Mouse (Mus musculus): Measurements from ENCODE around the gene Cst3. TPM values are rescaled to one million over a fixed set of nuclear protein-coding genes. Genes with fewer than 3 reads are reported as not detected.

Gene Cst3
- 304 and 327 TPM in 2 replicates for total RNA-seq (2012; rRNA removed)

GRCm38 (mm10) chr2:148875335-148875811, at the start of gene Cst3:
Gene Cst3 (minus strand): TSS chr2:148875692.
- peak within 1 kb of the TSS; percentile 76 for H3K9ac ChIP-seq (ENCODE audit: insufficient read depth, low read depth, low read length, poor library complexity, severe bottlenecking)
- H3K36me3 ChIP-seq (ENCODE audit: control insufficient read depth, insufficient read depth, low read length, poor library complexity, severe bottlenecking): peaks cover 10% of the 10 kb centered on the region
- in situ Hi-C loops (cut with MboI; ENCODE audit: low sequenced_read_pairs in 2 of 2, unreplicated experiment in 2 of 2): no loop called here
- peak within 1 kb of the TSS; percentile 88 for H3K27ac ChIP-seq (ENCODE audit: insufficient read depth, low read depth, low read length, poor library complexity, severe bottlenecking)
- DNase-seq (ENCODE audit: low read depth, low spot score): peak; percentile 89
- no peaks in the 10 kb centered on the region for H3K9me3 ChIP-seq (ENCODE audit: control insufficient read depth, insufficient read depth, low read depth, low read length)
- TF ChIP-seq ZC3H11A (IDR thresholded peaks at IDR 0.05; ENCODE audit: borderline replicate concordance, low read depth, low read length): no peak
- TF ChIP-seq CHD2 (IDR thresholded peaks at IDR 0.05; ENCODE audit: low read depth, low read length): no peak
- TF ChIP-seq HCFC1 (IDR thresholded peaks at IDR 0.05; ENCODE audit: borderline replicate concordance, insufficient read depth, low read length): no peak
- H3K4me1 ChIP-seq (ENCODE audit: control insufficient read depth in 2 of 2, insufficient read depth in 2 of 2, low read length in 2 of 2, poor library complexity in 1 of 2): peaks cover 6 to 19% of the 10 kb centered on the region in 2 experiments; a peak in 3 of 4 replicates
- H3K4me3 ChIP-seq (ENCODE audit: insufficient read depth in 1 of 2, low read depth in 1 of 2, low read length in 2 of 2, poor library complexity in 1 of 2, severe bottlenecking in 1 of 2): peak within 1 kb of the TSS; percentile 72 to 91

GRCm38 (mm10) chr2:148902286-148902685, 26.8 kb upstream of the Cst3 start:
- Histone ChIP-seq H3K27ac (ENCODE audit: insufficient read depth, low read depth, low read length, poor library complexity, severe bottlenecking) (no peak overlapping the region), H3K9ac (ENCODE audit: insufficient read depth, low read depth, low read length, poor library complexity, severe bottlenecking) (no peak overlapping the region), H3K36me3 (ENCODE audit: control insufficient read depth, insufficient read depth, low read length, poor library complexity, severe bottlenecking) (no peaks in the 10 kb centered on the region), H3K9me3 (ENCODE audit: control insufficient read depth, insufficient read depth, low read depth, low read length) (no peaks in the 10 kb centered on the region), H3K4me1 (ENCODE audit: control insufficient read depth in 2 of 2, insufficient read depth in 2 of 2, low read length in 2 of 2, poor library complexity in 1 of 2) (no peaks in the 10 kb centered on the region), H3K4me3 (ENCODE audit: insufficient read depth in 1 of 2, low read depth in 1 of 2, low read length in 2 of 2, poor library complexity in 1 of 2, severe bottlenecking in 1 of 2) (no peak overlapping the region)
- in situ Hi-C loops (cut with MboI; ENCODE audit: low sequenced_read_pairs in 2 of 2, unreplicated experiment in 2 of 2): loop anchor here in 1 of 2 experiments (5.0 kb wide), 2 partner anchors 50 to 150 kb away; partner anchors contain the start of gene Cstl1
- peak; percentile 43 for DNase-seq (ENCODE audit: low read depth, low spot score)
- TF ChIP-seq MAFK (IDR thresholded peaks at IDR 0.05; ENCODE audit: insufficient read depth, low read depth, low read length): no peak
- peak; percentile 45; the same call in 1 of the 2 replicates for TF ChIP-seq ZC3H11A (IDR thresholded peaks at IDR 0.05; ENCODE audit: borderline replicate concordance, low read depth, low read length)

GRCm38 (mm10) chr2:148900305-148900704, 24.8 kb upstream of the Cst3 start:
- Histone ChIP-seq H3K4me3 (ENCODE audit: insufficient read depth in 1 of 2, low read depth in 1 of 2, low read length in 2 of 2, poor library complexity in 1 of 2, severe bottlenecking in 1 of 2) (no peak overlapping the region), H3K4me1 (ENCODE audit: control insufficient read depth in 2 of 2, insufficient read depth in 2 of 2, low read length in 2 of 2, poor library complexity in 1 of 2) (no peaks in the 10 kb centered on the region), H3K27ac (ENCODE audit: insufficient read depth, low read depth, low read length, poor library complexity, severe bottlenecking) (no peak overlapping the region), H3K36me3 (ENCODE audit: control insufficient read depth, insufficient read depth, low read length, poor library complexity, severe bottlenecking) (no peaks in the 10 kb centered on the region), H3K9ac (ENCODE audit: insufficient read depth, low read depth, low read length, poor library complexity, severe bottlenecking) (no peak overlapping the region), H3K9me3 (ENCODE audit: control insufficient read depth, insufficient read depth, low read depth, low read length) (no peaks in the 10 kb centered on the region)
- in situ Hi-C loops (cut with MboI; ENCODE audit: low sequenced_read_pairs in 2 of 2, unreplicated experiment in 2 of 2): loop anchor here in 1 of 2 experiments (5.0 kb wide), 2 partner anchors 48 to 148 kb away; partner anchors contain the start of gene Cstl1
- TF ChIP-seq ZC3H11A (IDR thresholded peaks at IDR 0.05; ENCODE audit: borderline replicate concordance, low read depth, low read length): no peak
- no peak for TF ChIP-seq HCFC1 (IDR thresholded peaks at IDR 0.05; ENCODE audit: borderline replicate concordance, insufficient read depth, low read length)
- no peak for TF ChIP-seq CHD2 (IDR thresholded peaks at IDR 0.05; ENCODE audit: low read depth, low read length)
- DNase-seq (ENCODE audit: low read depth, low spot score): no peak

GRCm38 (mm10) chr2:148896219-148896618, 20.7 kb upstream of the Cst3 start:
- Histone ChIP-seq H3K4me1 (ENCODE audit: control insufficient read depth in 2 of 2, insufficient read depth in 2 of 2, low read length in 2 of 2, poor library complexity in 1 of 2) (no peaks in the 10 kb centered on the region), H3K36me3 (ENCODE audit: control insufficient read depth, insufficient read depth, low read length, poor library complexity, severe bottlenecking) (no peaks in the 10 kb centered on the region), H3K4me3 (ENCODE audit: insufficient read depth in 1 of 2, low read depth in 1 of 2, low read length in 2 of 2, poor library complexity in 1 of 2, severe bottlenecking in 1 of 2) (no peak overlapping the region), H3K9ac (ENCODE audit: insufficient read depth, low read depth, low read length, poor library complexity, severe bottlenecking) (no peak overlapping the region), H3K27ac (ENCODE audit: insufficient read depth, low read depth, low read length, poor library complexity, severe bottlenecking) (no peak overlapping the region), H3K9me3 (ENCODE audit: control insufficient read depth, insufficient read depth, low read depth, low read length) (no peaks in the 10 kb centered on the region)
- DNase-seq (ENCODE audit: low read depth, low spot score): no peak
- TF ChIP-seq ZC3H11A (IDR thresholded peaks at IDR 0.05; ENCODE audit: borderline replicate concordance, low read depth, low read length) (no peak), CHD2 (IDR thresholded peaks at IDR 0.05; ENCODE audit: low read depth, low read length) (no peak), MAFK (IDR thresholded peaks at IDR 0.05; ENCODE audit: insufficient read depth, low read depth, low read length) (no peak), ZNF384 (IDR thresholded peaks at IDR 0.05; ENCODE audit: low read depth, low read length) (no peak), HCFC1 (IDR thresholded peaks at IDR 0.05; ENCODE audit: borderline replicate concordance, insufficient read depth, low read length) (no peak)
- in situ Hi-C loops (cut with MboI; ENCODE audit: low sequenced_read_pairs in 2 of 2, unreplicated experiment in 2 of 2): no loop called here

GRCm38 (mm10) chr2:148893107-148893506, 17.6 kb upstream of the Cst3 start:
- H3K36me3 ChIP-seq (ENCODE audit: control insufficient read depth, insufficient read depth, low read length, poor library complexity, severe bottlenecking): no peaks in the 10 kb centered on the region
- in situ Hi-C loops (cut with MboI; ENCODE audit: low sequenced_read_pairs in 2 of 2, unreplicated experiment in 2 of 2): no loop called here
- H3K9ac ChIP-seq (ENCODE audit: insufficient read depth, low read depth, low read length, poor library complexity, severe bottlenecking): no peak overlapping the region
- TF ChIP-seq HCFC1 (IDR thresholded peaks at IDR 0.05; ENCODE audit: borderline replicate concordance, insufficient read depth, low read length) (no peak), ZC3H11A (IDR thresholded peaks at IDR 0.05; ENCODE audit: borderline replicate concordance, low read depth, low read length) (no peak), ZNF384 (IDR thresholded peaks at IDR 0.05; ENCODE audit: low read depth, low read length) (no peak)
- no peak overlapping the region for H3K4me3 ChIP-seq (ENCODE audit: insufficient read depth in 1 of 2, low read depth in 1 of 2, low read length in 2 of 2, poor library complexity in 1 of 2, severe bottlenecking in 1 of 2)
- no peaks in the 10 kb centered on the region for H3K9me3 ChIP-seq (ENCODE audit: control insufficient read depth, insufficient read depth, low read depth, low read length)
- no peaks in the 10 kb centered on the region for H3K4me1 ChIP-seq (ENCODE audit: control insufficient read depth in 2 of 2, insufficient read depth in 2 of 2, low read length in 2 of 2, poor library complexity in 1 of 2)
- no peak overlapping the region for H3K27ac ChIP-seq (ENCODE audit: insufficient read depth, low read depth, low read length, poor library complexity, severe bottlenecking)
- no peak for DNase-seq (ENCODE audit: low read depth, low spot score)

All from ES-E14 (cell line).